Mouse (Mus musculus): Measurements from ENCODE around the gene Xpot.

DNA sequence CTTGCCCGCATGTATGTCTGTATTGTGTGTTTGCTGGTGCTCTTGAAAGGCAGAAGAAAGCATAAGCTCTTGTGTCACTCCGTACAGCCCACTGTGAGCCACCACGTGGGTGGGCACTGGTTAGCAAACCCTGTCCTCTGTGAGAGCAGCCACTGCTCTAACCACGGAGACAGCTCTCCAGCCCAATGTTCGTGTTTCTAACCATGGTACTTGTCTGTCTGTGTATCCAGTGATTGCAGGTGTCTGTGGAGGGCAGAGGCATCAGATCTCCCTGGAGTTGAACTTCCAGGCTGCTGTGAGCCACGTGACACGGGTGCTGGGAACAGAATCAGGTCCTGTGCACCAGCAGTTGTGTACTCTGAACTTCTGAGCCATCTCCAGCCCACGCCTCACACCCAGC lies 43.8 kb downstream of the Xpot start:
- TF ChIP-seq CHD2 (IDR thresholded peaks at IDR 0.05; ENCODE audit: low read depth, low read length) (no peak), ZNF384 (IDR thresholded peaks at IDR 0.05; ENCODE audit: low read depth, low read length) (no peak)
